Mouse (Mus musculus): Measurements from ENCODE around the gene Cldn7.

DNA sequence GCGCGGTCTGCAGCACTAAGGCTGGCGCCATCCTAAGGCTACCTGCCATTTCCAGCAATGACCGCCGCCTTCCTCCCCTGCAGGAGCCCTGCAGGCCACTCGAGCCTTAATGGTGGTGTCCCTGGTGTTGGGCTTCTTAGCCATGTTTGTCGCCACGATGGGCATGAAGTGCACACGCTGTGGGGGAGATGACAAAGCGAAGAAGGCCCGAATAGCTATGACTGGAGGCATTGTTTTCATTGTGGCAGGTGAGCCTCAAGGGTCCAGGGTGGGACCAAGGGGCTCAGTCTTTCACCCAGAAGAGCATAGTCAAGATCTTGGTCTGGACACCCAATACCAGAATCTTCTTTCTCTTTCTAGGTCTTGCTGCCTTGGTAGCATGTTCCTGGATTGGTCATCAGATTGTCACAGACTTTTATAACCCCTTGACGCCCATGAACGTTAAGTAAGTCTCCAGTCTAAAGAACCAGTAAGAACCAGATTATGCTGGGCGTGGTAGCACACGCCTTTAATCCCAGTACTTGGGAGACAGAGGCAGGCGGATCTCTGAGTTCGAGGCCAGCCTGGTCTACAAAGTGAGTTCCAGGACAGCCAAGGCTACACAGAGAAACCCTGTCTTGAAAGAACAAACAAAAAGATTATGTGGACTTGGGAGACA lies 2.4 kb downstream of the Cldn7 start:
- no peak for TF ChIP-seq MAX (IDR thresholded peaks at IDR 0.05; ENCODE audit: low read depth)
- TF ChIP-seq SRF (IDR thresholded peaks at IDR 0.05; ENCODE audit: control insufficient read depth, insufficient read length, low read depth) = no peak
- TF ChIP-seq TCF12 (IDR thresholded peaks at IDR 0.05; ENCODE audit: insufficient read depth, poor library complexity, severe bottlenecking) = no peak
- no peak for TF ChIP-seq E2F4 (IDR thresholded peaks at IDR 0.05; ENCODE audit: insufficient read depth)
- TF ChIP-seq POLR2A (IDR thresholded peaks at IDR 0.05; ENCODE audit: insufficient read length, low read depth) = no peak
- no peak for TF ChIP-seq REST (IDR thresholded peaks at IDR 0.05; ENCODE audit: insufficient read depth, insufficient read length)
- no peak for TF ChIP-seq MYOD1 (IDR thresholded peaks at IDR 0.05; ENCODE audit: control insufficient read depth in 1 of 3, insufficient read length in 2 of 3, low read depth in 2 of 3)
- no peak for TF ChIP-seq MYOG (IDR thresholded peaks at IDR 0.05; ENCODE audit: control insufficient read depth in 1 of 3, insufficient read depth in 1 of 3, insufficient read length in 2 of 3, low read depth in 2 of 3)
- TF ChIP-seq USF1 (IDR thresholded peaks at IDR 0.05; ENCODE audit: low read depth) = no peak
- no peak for TF ChIP-seq POLR2AphosphoS2 (IDR thresholded peaks at IDR 0.05; ENCODE audit: insufficient read length, low read depth)
- TF ChIP-seq CEBPB (IDR thresholded peaks at IDR 0.05; ENCODE audit: insufficient read depth, poor library complexity, severe bottlenecking) = no peak
- no peak for TF ChIP-seq TCF3 (IDR thresholded peaks at IDR 0.05; ENCODE audit: insufficient read length, low read depth)
